In genomic region chr2:76090506-76090905, GRCm38 (mm10) we compare ENCODE assay signal across 22 mouse cellular contexts.
A peak's percentile ranks its signal among the peaks of the same experiment; 100 is the strongest.
DNase-seq lines count a peak whose midpoint lies in the region; ATAC-seq and TF ChIP-seq lines count a peak whose summit lies in the region.
"Had no signal": no experiment of that assay in that cellular context is flagged by ENCODE, and none has a peak within 500 bp of the region (broad histone marks: within the 10 kb centered on the region; RNA-seq: fewer than 3 reads in every experiment).

No protein-coding gene starts in this region.

- H3K27me3 ChIP-seq in kidney, postnatal 0 days (ENCODE audit: insufficient read depth, low read length) = no peaks in the 10 kb centered on the region
- H3K27me3 ChIP-seq in lung, postnatal 0 days (replicated peaks; ENCODE audit: insufficient read depth, low read length) = no peaks in the 10 kb centered on the region
- no peaks in the 10 kb centered on the region for H3K27me3 ChIP-seq in intestine, embryonic 15.5 days (replicated peaks)
- no peaks in the 10 kb centered on the region for H3K27me3 ChIP-seq in intestine, postnatal 0 days (replicated peaks; ENCODE audit: control insufficient read depth, insufficient read depth, low read length)
- H3K27me3 ChIP-seq in hindbrain, embryonic 14.5 days (ENCODE audit: control insufficient read depth, insufficient read depth, low read length) = no peaks in the 10 kb centered on the region
- H3K27me3 ChIP-seq: embryonic facial prominence, embryonic 15.5 days; forebrain, embryonic 15.5 days; heart, embryonic 15.5 days had no signal

- H3K9ac ChIP-seq in kidney, postnatal 0 days (ENCODE audit: low read depth, low read length) = no peak overlapping the region
- H3K9ac ChIP-seq in lung, postnatal 0 days (replicated peaks; ENCODE audit: low read depth) = no peak overlapping the region
- H3K9ac ChIP-seq in intestine, embryonic 15.5 days = no peak overlapping the region
- H3K9ac ChIP-seq in intestine, postnatal 0 days (ENCODE audit: low read depth, low read length) = no peak overlapping the region
- H3K9ac ChIP-seq in hindbrain, embryonic 14.5 days = no peak overlapping the region
- H3K9ac ChIP-seq: embryonic facial prominence, embryonic 15.5 days; forebrain, embryonic 15.5 days; heart, embryonic 15.5 days had no signal

- no peak for ATAC-seq in kidney, postnatal 0 days (replicated peaks; ENCODE audit: low FRiP score, low read depth)
- no peak for ATAC-seq in lung, postnatal 0 days
- ATAC-seq in intestine, embryonic 15.5 days = 0 out of 2 replicates have a peak, but pooled peaks have one; percentile 45
- no peak for ATAC-seq in intestine, postnatal 0 days
- no peak for ATAC-seq in hindbrain, embryonic 14.5 days (ENCODE audit: low FRiP score)
- ATAC-seq: forebrain, embryonic 15.5 days had no signal

- H3K4me3 ChIP-seq in kidney, postnatal 0 days (replicated peaks; ENCODE audit: low read depth, low read length) = no peak overlapping the region
- no peak overlapping the region for H3K4me3 ChIP-seq in lung, postnatal 0 days (ENCODE audit: low read depth, low read length)
- no peak overlapping the region for H3K4me3 ChIP-seq in intestine, embryonic 15.5 days (replicated peaks)
- H3K4me3 ChIP-seq in intestine, postnatal 0 days (ENCODE audit: low read depth, low read length) = no peak overlapping the region
- no peak overlapping the region for H3K4me3 ChIP-seq in hindbrain, embryonic 14.5 days (replicated peaks; ENCODE audit: low read length)
- H3K4me3 ChIP-seq: embryonic facial prominence, embryonic 15.5 days; erythroblast, embryonic 14.5 days; forebrain, embryonic 10.5 days; forebrain, embryonic 15.5 days; heart, embryonic 15.5 days; hindbrain, embryonic 10.5 days had no signal

- no peak for TF ChIP-seq CTCF in kidney, postnatal 0 days (IDR thresholded peaks at IDR 0.05; ENCODE audit: low read depth)
- no peak for TF ChIP-seq CTCF in lung, postnatal 0 days (IDR thresholded peaks at IDR 0.05)
- TF ChIP-seq CTCF in intestine, postnatal 0 days (IDR thresholded peaks at IDR 0.05; ENCODE audit: low read depth) = no peak

- H3K4me1 ChIP-seq in kidney, postnatal 0 days (replicated peaks; ENCODE audit: insufficient read depth, low read length) = no peaks in the 10 kb centered on the region
- H3K4me1 ChIP-seq in lung, postnatal 0 days (ENCODE audit: insufficient read depth, low read depth, low read length) = peaks cover 6% of the 10 kb centered on the region; the same call in 1 of the 2 replicates
- peaks cover 8% of the 10 kb centered on the region for H3K4me1 ChIP-seq in intestine, embryonic 15.5 days (replicated peaks)
- no peaks in the 10 kb centered on the region for H3K4me1 ChIP-seq in intestine, postnatal 0 days (replicated peaks; ENCODE audit: control insufficient read depth, insufficient read depth, low read length)
- H3K4me1 ChIP-seq in hindbrain, embryonic 14.5 days (replicated peaks; ENCODE audit: control insufficient read depth, insufficient read depth, low read length) = no peaks in the 10 kb centered on the region
- H3K4me1 ChIP-seq: embryonic facial prominence, embryonic 15.5 days; forebrain, embryonic 10.5 days; hindbrain, embryonic 10.5 days had no signal

- no peaks in the 10 kb centered on the region for H3K36me3 ChIP-seq in kidney, postnatal 0 days (ENCODE audit: insufficient read depth, low read length)
- H3K36me3 ChIP-seq in lung, postnatal 0 days (ENCODE audit: insufficient read depth, low read length) = no peaks in the 10 kb centered on the region
- no peaks in the 10 kb centered on the region for H3K36me3 ChIP-seq in intestine, embryonic 15.5 days
- no peaks in the 10 kb centered on the region for H3K36me3 ChIP-seq in intestine, postnatal 0 days (ENCODE audit: control insufficient read depth, insufficient read depth)
- H3K36me3 ChIP-seq in hindbrain, embryonic 14.5 days (replicated peaks; ENCODE audit: control insufficient read depth, insufficient read depth) = no peaks in the 10 kb centered on the region
- H3K36me3 ChIP-seq: embryonic facial prominence, embryonic 15.5 days; forebrain, embryonic 10.5 days; forebrain, embryonic 15.5 days; heart, embryonic 15.5 days; hindbrain, embryonic 10.5 days had no signal

- H3K9me3 ChIP-seq in kidney, postnatal 0 days (replicated peaks; ENCODE audit: low read length) = no peaks in the 10 kb centered on the region
- H3K9me3 ChIP-seq in lung, postnatal 0 days (ENCODE audit: low read length) = no peaks in the 10 kb centered on the region
- H3K9me3 ChIP-seq in intestine, embryonic 15.5 days = no peaks in the 10 kb centered on the region
- H3K9me3 ChIP-seq in intestine, postnatal 0 days (ENCODE audit: control insufficient read depth) = no peaks in the 10 kb centered on the region
- no peaks in the 10 kb centered on the region for H3K9me3 ChIP-seq in hindbrain, embryonic 14.5 days (ENCODE audit: control insufficient read depth, low read length)
- H3K9me3 ChIP-seq: embryonic facial prominence, embryonic 15.5 days; forebrain, embryonic 10.5 days; forebrain, embryonic 15.5 days; heart, embryonic 15.5 days; hindbrain, embryonic 10.5 days had no signal

- H3K27ac ChIP-seq in kidney, postnatal 0 days = no peak overlapping the region
- no peak overlapping the region for H3K27ac ChIP-seq in lung, postnatal 0 days (ENCODE audit: low read length)
- peak overlapping the region; percentile 48; the same call in 1 of the 2 replicates for H3K27ac ChIP-seq in intestine, embryonic 15.5 days
- peak overlapping the region; percentile 21; the same call in 1 of the 2 replicates for H3K27ac ChIP-seq in intestine, postnatal 0 days (ENCODE audit: low read depth, low read length)
- H3K27ac ChIP-seq in hindbrain, embryonic 14.5 days = no peak overlapping the region
- H3K27ac ChIP-seq: embryonic facial prominence, embryonic 15.5 days; forebrain, embryonic 10.5 days; forebrain, embryonic 15.5 days; heart, embryonic 15.5 days; hindbrain, embryonic 10.5 days had no signal

- no peak for TF ChIP-seq EP300 in lung, postnatal 0 days (IDR thresholded peaks at IDR 0.05)

- peak; percentile 55 for DNase-seq in kidney, postnatal 0 days (ENCODE audit: low spot score)
- no peak for DNase-seq in kidney, postnatal 25 days
- peak; percentile 26 for DNase-seq in lung, postnatal 0 days (ENCODE audit: low spot score)
- DNase-seq in lung, postnatal 25 days (ENCODE audit: low spot score) = no peak
- no peak for DNase-seq in hindbrain, embryonic 14.5 days (ENCODE audit: low spot score)
- no peak for DNase-seq in liver
- DNase-seq: adrenal gland, adult 2 months; adrenal gland, postnatal 25 days; cerebellum, adult 18-20 months; cerebellum, adult 9-11 months; cerebellum, postnatal 36 days; heart, adult 18-20 months; heart, postnatal 14 days had no signal

- no peak overlapping the region for H3K4me2 ChIP-seq in kidney, postnatal 0 days (ENCODE audit: low read length)
- no peak overlapping the region for H3K4me2 ChIP-seq in lung, postnatal 0 days (replicated peaks; ENCODE audit: low read depth, low read length)
- no peak overlapping the region for H3K4me2 ChIP-seq in intestine, embryonic 15.5 days (replicated peaks)
- H3K4me2 ChIP-seq in intestine, postnatal 0 days (replicated peaks; ENCODE audit: low read depth) = no peak overlapping the region
- no peak overlapping the region for H3K4me2 ChIP-seq in hindbrain, embryonic 14.5 days (replicated peaks)
- H3K4me2 ChIP-seq: embryonic facial prominence, embryonic 15.5 days; forebrain, embryonic 15.5 days; heart, embryonic 11.5 days; heart, embryonic 15.5 days had no signal

Comparison
In these comparisons a context has a peak if more than half of its experiments do, and no peak if none do; other contexts are left out.
1. DNase-seq: peak in kidney, postnatal 0 days (single experiment) and lung, postnatal 0 days (single experiment); none in kidney, postnatal 25 days (0 of 2), lung, postnatal 25 days (single experiment), hindbrain, embryonic 14.5 days (single experiment) and liver (single experiment).
2. H3K27ac ChIP-seq: peak in intestine, embryonic 15.5 days (single experiment) and intestine, postnatal 0 days (single experiment); none in kidney, postnatal 0 days (single experiment), lung, postnatal 0 days (single experiment) and hindbrain, embryonic 14.5 days (single experiment).